Mouse (Mus musculus) stomach, postnatal 0 days (tissue): ENCODE measurements around the gene Pprc1. TPM values are rescaled to one million over a fixed set of nuclear protein-coding genes. Genes with fewer than 3 reads are reported as not detected.

Source experiments
- ATAC-seq: fragments of 200-750 bp; cut with Nextera tagmentation; 2 replicates; pipeline ENCODE4 v1.8.0; 2017; ENCODE audit not compliant: low FRiP score, low TSS enrichment
- DNase-seq: peaks from one replicate; pipeline ENCODE4 v3.0.0-alpha.2; 2016; ENCODE audit warnings: low spot score
- H3K27ac ChIP-seq: fragments of 300-500 bp; sonication (generic); replicated peaks from 2 replicates; pipeline ENCODE4 v1.5.1; 2014; ENCODE audit warnings: mild to moderate bottlenecking, control low read depth
- H3K27me3 ChIP-seq: fragments of 300-500 bp; sonication (generic); 2 replicates; pipeline ENCODE4 v1.6.1; 2014; ENCODE audit warnings: low read length; ENCODE audit not compliant: control insufficient read depth, insufficient read depth
- H3K36me3 ChIP-seq: fragments of 300-500 bp; sonication (generic); 2 replicates; pipeline ENCODE4 v1.6.1; 2014; ENCODE audit warnings: low read length, mixed read lengths; ENCODE audit not compliant: control insufficient read depth, insufficient read depth
- H3K4me1 ChIP-seq: fragments of 300-500 bp; sonication (generic); replicated peaks from 2 replicates; pipeline ENCODE4 v1.6.1; 2014; ENCODE audit warnings: antibody characterized with exemption; ENCODE audit not compliant: control insufficient read depth, insufficient read depth
- H3K4me2 ChIP-seq: fragments of 300-500 bp; sonication (generic); replicated peaks from 2 replicates; pipeline ENCODE4 v1.6.1; 2014; ENCODE audit warnings: low read depth, mild to moderate bottlenecking, control low read depth, moderate library complexity
- H3K4me3 ChIP-seq: fragments of 300-500 bp; sonication (generic); 2 replicates; pipeline ENCODE4 v1.5.1; 2014; ENCODE audit warnings: low read depth, low read length, control low read depth
- H3K9ac ChIP-seq: fragments of 300-500 bp; sonication (generic); 2 replicates; pipeline ENCODE4 v1.6.1; 2014; ENCODE audit warnings: mild to moderate bottlenecking, low read length, control low read depth, mixed read lengths
- H3K9me3 ChIP-seq: fragments of 300-500 bp; sonication (generic); 2 replicates; pipeline ENCODE4 v1.6.1; 2016; ENCODE audit warnings: low read length; ENCODE audit not compliant: control insufficient read depth
- CTCF ChIP-seq: IDR thresholded peaks from 2 replicates; pipeline ENCODE4 v1.5.1; 2016; ENCODE audit warnings: antibody characterized with exemption, low read depth, mild to moderate bottlenecking, moderate library complexity
- EP300 ChIP-seq: optimal IDR thresholded peaks from 2 replicates; pipeline ENCODE3; 2016; ENCODE audit warnings: antibody characterized with exemption
- WGBS: fragments of 180-500 bp; shearing (Covaris S2); extraction: QIAGEN DNeasy Blood & Tissue Kit; methylation state at CpG from one replicate; pipeline ENCODE4 v1.1.7; 2014; 5-methylcytosine and 5-hydroxymethylcytosine counted together
- polyA plus RNA-seq: library from polyadenylated mRNA; unstranded; fragments of >200 nt; fragmentation: Nextera tagmentation; extraction: Ambion mirVana; gene quantifications from 2 replicates; pipeline ENCODE4 v1.2.1, GENCODE M21; 2015

Gene Pprc1
- polyA plus RNA-seq, 1 experiment from 2014 or later, result 8.6 TPM

DNA sequence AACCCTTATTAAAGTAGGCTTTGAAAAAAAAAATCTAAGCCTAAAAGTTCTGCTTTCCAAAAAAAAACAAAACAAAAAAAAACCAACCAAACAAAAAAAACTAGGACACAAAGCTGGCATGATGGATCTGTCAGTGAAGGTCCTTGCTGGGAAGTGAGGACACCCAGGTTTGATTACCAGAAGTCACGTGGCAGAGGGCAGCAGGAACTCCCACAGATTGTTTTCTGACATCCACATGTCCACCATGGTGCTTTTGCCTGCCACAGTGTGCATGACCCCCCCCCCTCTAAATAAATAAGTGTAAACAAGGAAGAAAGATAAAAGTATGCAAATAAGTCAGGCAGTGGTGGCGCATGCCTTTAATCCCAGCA is 59.5 kb downstream of the Pprc1 start:
- DNase-seq, result no peak
- H3K27ac ChIP-seq, result no peak overlapping the region
- 69% methylated on average over 2 of the region's 2 CpGs for WGBS
- no peaks in the 10 kb centered on the region for H3K9me3 ChIP-seq
- H3K4me3 ChIP-seq, result no peak overlapping the region
- no peaks in the 10 kb centered on the region for H3K27me3 ChIP-seq
- no peak for ATAC-seq
- no peak overlapping the region for H3K9ac ChIP-seq
- H3K36me3 ChIP-seq, result no peaks in the 10 kb centered on the region
- TF ChIP-seq CTCF (no peak), EP300 (no peak)
- H3K4me1 ChIP-seq, result no peaks in the 10 kb centered on the region
- no peak overlapping the region for H3K4me2 ChIP-seq

DNA sequence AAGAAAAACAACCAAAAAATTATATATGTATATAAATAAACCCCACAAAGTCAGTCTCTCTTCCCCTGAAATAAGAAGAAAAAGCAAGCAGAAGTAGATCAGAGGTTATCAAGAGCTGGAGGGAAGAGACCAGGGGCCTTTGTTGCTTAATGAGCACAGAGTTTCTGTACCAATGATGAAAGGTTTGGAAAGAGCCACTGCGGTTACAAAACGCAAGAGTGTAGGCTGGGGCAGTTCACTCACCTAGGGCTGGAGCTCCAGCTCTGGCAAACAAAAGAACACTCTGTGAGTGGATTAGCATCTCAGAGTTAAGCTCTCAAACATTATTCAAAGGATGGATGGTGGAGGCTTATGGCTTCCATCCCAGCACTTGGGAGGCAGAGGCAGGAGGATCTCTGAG is 65.5 kb downstream of the Pprc1 start:
- Histone ChIP-seq H3K4me1 (no peaks in the 10 kb centered on the region), H3K27ac (no peak overlapping the region), H3K9me3 (no peaks in the 10 kb centered on the region), H3K4me3 (no peak overlapping the region), H3K36me3 (no peaks in the 10 kb centered on the region), H3K4me2 (no peak overlapping the region), H3K9ac (no peak overlapping the region), H3K27me3 (no peaks in the 10 kb centered on the region)
- ATAC-seq, result no peak
- 80% methylated on average over 2 of the region's 2 CpGs for WGBS
- DNase-seq, result no peak
- TF ChIP-seq EP300, result no peak
- TF ChIP-seq CTCF, result no peak

GRCm38 (mm10) chr19:46110781-46111180 is 66.1 kb downstream of the Pprc1 start:
- no peak for DNase-seq
- Histone ChIP-seq H3K4me3 (no peak overlapping the region), H3K4me1 (no peaks in the 10 kb centered on the region), H3K27me3 (no peaks in the 10 kb centered on the region), H3K9ac (no peak overlapping the region), H3K27ac (no peak overlapping the region), H3K9me3 (no peaks in the 10 kb centered on the region), H3K36me3 (no peaks in the 10 kb centered on the region), H3K4me2 (no peak overlapping the region)
- 81% methylated on average over 5 of the region's 5 CpGs for WGBS
- TF ChIP-seq EP300, result no peak
- TF ChIP-seq CTCF, result no peak
- no peak for ATAC-seq

GRCm38 (mm10) chr19:46114617-46115016 is 69.9 kb downstream of the Pprc1 start:
- H3K27me3 ChIP-seq, result no peaks in the 10 kb centered on the region
- H3K9ac ChIP-seq, result no peak overlapping the region
- no peak for TF ChIP-seq CTCF
- TF ChIP-seq EP300, result no peak
- WGBS, result 47% methylated on average over 4 of the region's 4 CpGs
- ATAC-seq (no peak), DNase-seq (no peak)
- H3K27ac ChIP-seq, result no peak overlapping the region
- no peak overlapping the region for H3K4me3 ChIP-seq
- H3K36me3 ChIP-seq, result no peaks in the 10 kb centered on the region
- no peak overlapping the region for H3K4me2 ChIP-seq
- H3K9me3 ChIP-seq, result no peaks in the 10 kb centered on the region
- no peaks in the 10 kb centered on the region for H3K4me1 ChIP-seq

GRCm38 (mm10) chr19:46119458-46119857 is 74.8 kb downstream of the Pprc1 start:
- Histone ChIP-seq H3K4me1 (no peaks in the 10 kb centered on the region), H3K4me2 (no peak overlapping the region), H3K9me3 (no peaks in the 10 kb centered on the region), H3K9ac (no peak overlapping the region), H3K27me3 (no peaks in the 10 kb centered on the region), H3K27ac (no peak overlapping the region), H3K4me3 (no peak overlapping the region), H3K36me3 (no peaks in the 10 kb centered on the region)
- TF ChIP-seq CTCF (no peak), EP300 (no peak)
- WGBS, result 89% methylated on average over 3 of the region's 3 CpGs
- DNase-seq (no peak), ATAC-seq (no peak)

DNA sequence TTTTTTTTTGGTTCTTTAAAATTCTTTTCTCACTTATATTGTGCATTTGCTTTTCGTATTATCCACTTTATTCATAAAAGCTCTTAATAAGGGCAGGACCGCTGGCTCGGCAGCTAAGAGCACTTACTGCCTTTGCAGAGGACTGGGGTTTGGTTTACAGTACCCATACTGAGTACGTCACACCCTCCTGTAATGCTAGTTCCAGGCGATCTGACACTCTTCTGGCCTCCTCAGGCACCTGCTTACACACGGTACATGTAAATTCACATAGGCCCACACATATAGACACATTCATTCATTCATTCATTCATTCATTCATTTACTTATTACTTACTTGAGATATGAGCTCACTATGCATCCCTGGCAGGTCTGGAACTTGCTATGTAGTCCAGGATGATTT is 76.2 kb downstream of the Pprc1 start:
- H3K4me1 ChIP-seq, result no peaks in the 10 kb centered on the region
- H3K27ac ChIP-seq, result no peak overlapping the region
- 70% methylated on average over 6 of the region's 6 CpGs for WGBS
- DNase-seq (no peak), ATAC-seq (no peak)
- no peaks in the 10 kb centered on the region for H3K9me3 ChIP-seq
- H3K9ac ChIP-seq, result no peak overlapping the region
- no peak overlapping the region for H3K4me3 ChIP-seq
- H3K27me3 ChIP-seq, result no peaks in the 10 kb centered on the region
- H3K36me3 ChIP-seq, result no peaks in the 10 kb centered on the region
- no peak overlapping the region for H3K4me2 ChIP-seq
- no peak for TF ChIP-seq EP300

Other genes starting within 250 kb of the Pprc1 start
- 2.1 and 2.2 TPM in 2 replicates for gene Kcnip2, start 228.8 kb upstream of the Pprc1 start, polyA plus RNA-seq
- 7.5 and 8.2 TPM in 2 replicates for gene Armh3, start 46.4 kb upstream of the Pprc1 start, polyA plus RNA-seq
- gene Hps6, start 41.4 kb upstream of the Pprc1 start, polyA plus RNA-seq, result 4.9 and 5.1 TPM in 2 replicates
- gene Ldb1, start 328 bp downstream of the Pprc1 start, polyA plus RNA-seq, result 50.1 and 54.9 TPM in 2 replicates
- 36.1 and 36.5 TPM in 2 replicates for gene Nolc1, start 31.0 kb downstream of the Pprc1 start, polyA plus RNA-seq
- gene Elovl3, start 87.0 kb downstream of the Pprc1 start, polyA plus RNA-seq, result 0.05 TPM in 1 of 2 replicates, not detected in the other
- 0.13 and 0.22 TPM in 2 replicates for gene Pitx3, start 103.4 kb downstream of the Pprc1 start, polyA plus RNA-seq
- 21.2 and 29.0 TPM in 2 replicates for gene Gbf1, start 107.6 kb downstream of the Pprc1 start, polyA plus RNA-seq